Mouse (Mus musculus) embryonic facial prominence, embryonic 11.5 days (tissue): ENCODE data around the gene Vmn2r71. TPM values are rescaled to one million over a fixed set of nuclear protein-coding genes. Genes with fewer than 3 reads are reported as not detected.

Source experiments
- ATAC-seq: fragments of 200-750 bp; cut with Nextera tagmentation; replicated peaks from 2 replicates; pipeline ENCODE4 v1.8.0; 2017; ENCODE audit warnings: low read depth; ENCODE audit not compliant: insufficient number of reproducible peaks, low FRiP score, low TSS enrichment
- DNase-seq: peaks from one replicate; pipeline ENCODE4 v3.0.0-alpha.2; 2015; ENCODE audit warnings: low spot score
- H3K27ac ChIP-seq: fragments of 300-500 bp; sonication (generic); replicated peaks from 2 replicates; pipeline ENCODE4 v1.5.1; 2014; ENCODE audit warnings: mild to moderate bottlenecking, low read depth, low read length, control low read depth
- H3K27me3 ChIP-seq: fragments of 300-500 bp; sonication (generic); 2 replicates; pipeline ENCODE4 v1.6.1; 2014; ENCODE audit warnings: mild to moderate bottlenecking, low read length, moderate library complexity, mixed read lengths; ENCODE audit not compliant: control insufficient read depth, insufficient read depth
- H3K36me3 ChIP-seq: fragments of 300-500 bp; sonication (generic); replicated peaks from 2 replicates; pipeline ENCODE4 v1.6.1; 2014; ENCODE audit warnings: low read depth, mild to moderate bottlenecking, low read length, moderate library complexity, mixed read lengths; ENCODE audit not compliant: control insufficient read depth, insufficient read depth
- H3K4me1 ChIP-seq: fragments of 300-500 bp; sonication (generic); 2 replicates; pipeline ENCODE4 v1.6.1; 2014; ENCODE audit warnings: low read length, mixed read lengths; ENCODE audit not compliant: control insufficient read depth, insufficient read depth
- H3K4me2 ChIP-seq: fragments of 300-500 bp; sonication (generic); 2 replicates; pipeline ENCODE4 v1.6.1; 2014; ENCODE audit warnings: low read depth, mild to moderate bottlenecking, control low read depth, low read length, moderate library complexity
- H3K4me3 ChIP-seq: fragments of 300-500 bp; sonication (generic); 2 replicates; pipeline ENCODE4 v1.5.1; 2014; ENCODE audit warnings: low read depth, low read length, control low read depth
- H3K9ac ChIP-seq: fragments of 300-500 bp; sonication (generic); replicated peaks from 2 replicates; pipeline ENCODE4 v1.6.1; 2014; ENCODE audit warnings: mild to moderate bottlenecking, control low read depth, low read length
- H3K9me3 ChIP-seq: fragments of 300-500 bp; sonication (generic); replicated peaks from 2 replicates; pipeline ENCODE4 v1.6.1; 2016; ENCODE audit warnings: mild to moderate bottlenecking, low read length, inconsistent platforms, mixed read lengths; ENCODE audit not compliant: control insufficient read depth
- WGBS: fragments of 180-500 bp; shearing (Covaris S2); extraction: QIAGEN DNeasy Blood & Tissue Kit; methylation state at CpG from one replicate; pipeline ENCODE4 v1.1.7; 2014; 5-methylcytosine and 5-hydroxymethylcytosine counted together
- polyA plus RNA-seq: library from polyadenylated mRNA; unstranded; fragments of >200 nt; fragmentation: Nextera tagmentation; extraction: Ambion mirVana; gene quantifications from 2 replicates; pipeline ENCODE4 v1.2.1, GENCODE M21; 2014

Vmn2r71 gene
- not detected in 2 replicates for polyA plus RNA-seq

GRCm38 (mm10) chr7:85562787-85563186 is at the start of gene Vmn2r71:
Gene Vmn2r71, plus strand, starts transcription at chr7:85563087.
- Histone ChIP-seq H3K9me3 (no peaks in the 10 kb centered on the region), H3K36me3 (no peaks in the 10 kb centered on the region), H3K4me1 (no peaks in the 10 kb centered on the region), H3K9ac (no peak within 1 kb of the TSS), H3K27ac (no peak within 1 kb of the TSS), H3K4me2 (no peak within 1 kb of the TSS), H3K4me3 (no peak within 1 kb of the TSS), H3K27me3 (no peaks in the 10 kb centered on the region)
- 78% methylated on average over 5 of the region's 5 CpGs for WGBS
- DNase-seq: no peak
- ATAC-seq: no peak

GRCm38 (mm10) chr7:85542108-85542507 is 20.8 kb upstream of the Vmn2r71 start:
- no peaks in the 10 kb centered on the region for H3K4me1 ChIP-seq
- H3K27me3 ChIP-seq: no peaks in the 10 kb centered on the region
- H3K27ac ChIP-seq: no peak overlapping the region
- no peak overlapping the region for H3K4me3 ChIP-seq
- no peak for ATAC-seq
- no peaks in the 10 kb centered on the region for H3K36me3 ChIP-seq
- DNase-seq: no peak
- 88% methylated on average over 2 of the region's 2 CpGs for WGBS
- no peaks in the 10 kb centered on the region for H3K9me3 ChIP-seq
- H3K9ac ChIP-seq: no peak overlapping the region
- no peak overlapping the region for H3K4me2 ChIP-seq

- WGBS: 66% methylated on average over 2 of the region's 2 CpGs
- Histone ChIP-seq H3K9ac (no peak overlapping the region), H3K4me1 (no peaks in the 10 kb centered on the region), H3K27ac (no peak overlapping the region), H3K4me2 (no peak overlapping the region), H3K36me3 (no peaks in the 10 kb centered on the region), H3K9me3 (no peaks in the 10 kb centered on the region), H3K27me3 (no peaks in the 10 kb centered on the region), H3K4me3 (no peak overlapping the region)
- ATAC-seq (no peak), DNase-seq (no peak)
Observed at GRCm38 (mm10) chr7:85543118-85543517, 19.8 kb upstream of the Vmn2r71 start.

GRCm38 (mm10) chr7:85569092-85569491 is 6.2 kb downstream of the Vmn2r71 start, which contains the start of gene Vmn2r70:
Gene Vmn2r70, minus strand, starts transcription at chr7:85569192.
- Histone ChIP-seq H3K27me3 (no peaks in the 10 kb centered on the region), H3K4me1 (no peaks in the 10 kb centered on the region), H3K4me2 (no peak within 1 kb of the TSS), H3K9me3 (no peaks in the 10 kb centered on the region), H3K4me3 (no peak within 1 kb of the TSS), H3K9ac (no peak within 1 kb of the TSS), H3K27ac (no peak within 1 kb of the TSS), H3K36me3 (no peaks in the 10 kb centered on the region)
- 79% methylated on average over 2 of the region's 2 CpGs for WGBS
- DNase-seq (no peak), ATAC-seq (no peak)

Other genes with a start within 250 kb of the Vmn2r71 start
- gene Vmn2r69, start 147.2 kb upstream of the Vmn2r71 start, polyA plus RNA-seq: not detected in 2 replicates
- gene Vmn2r70, start 6.1 kb downstream of the Vmn2r71 start, polyA plus RNA-seq: not detected in 2 replicates
- not detected in 2 replicates for gene Vmn2r72, start 192.0 kb downstream of the Vmn2r71 start, polyA plus RNA-seq